Mouse (Mus musculus): ENCODE data around the gene Gimap5.
A peak's percentile ranks its signal among the peaks of the same experiment; 100 is the strongest.

Gene Gimap5

GRCm38 (mm10) chr6:48745959-48746889 is at the start of gene Gimap5:
TSS of gene Gimap5 (plus strand) at chr6:48746197.
- peak; percentile 49 to 66 for DNase-seq (ENCODE audit: low spot score in 2 of 2)

DNA sequence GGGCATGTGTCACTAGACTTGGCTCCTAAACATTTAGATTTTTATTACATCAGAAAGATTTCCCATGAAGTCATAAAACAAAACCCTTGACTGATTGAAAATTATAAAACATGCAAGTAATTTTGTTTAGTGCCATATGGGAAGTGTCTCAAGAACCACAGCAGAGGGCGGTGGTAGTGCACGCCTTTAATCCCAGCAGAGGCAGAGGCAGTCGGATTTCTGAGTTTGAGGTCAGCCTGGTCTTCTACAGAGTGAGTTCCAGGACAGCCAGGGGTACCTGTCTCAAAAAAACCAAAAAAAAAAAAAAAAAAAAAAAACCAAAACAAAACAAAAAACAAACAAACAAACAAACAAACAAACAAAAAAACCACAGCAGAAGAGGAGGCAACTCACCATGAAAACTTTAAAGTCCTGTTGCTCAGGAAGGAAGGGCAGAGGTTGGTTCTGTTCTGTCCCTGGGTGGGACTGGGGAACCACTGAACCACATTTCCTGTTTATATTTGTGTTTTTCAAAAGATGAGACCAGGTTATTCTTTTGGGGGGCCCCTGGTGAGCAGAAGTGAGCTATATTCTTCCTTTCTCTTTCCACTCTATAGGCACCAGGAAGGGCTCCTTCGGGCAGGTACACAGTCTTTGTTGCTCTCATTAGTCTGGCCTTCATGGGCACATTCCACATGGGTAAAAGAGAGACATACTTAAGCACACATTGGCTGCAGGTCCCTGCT is 49.0 kb upstream of the Gimap5 start:
- no peak for DNase-seq (ENCODE audit: low spot score in 2 of 2)

GRCm38 (mm10) chr6:48697555-48697930 is 48.5 kb upstream of the Gimap5 start:
- DNase-seq (ENCODE audit: low spot score in 2 of 2), result no peak

- DNase-seq (ENCODE audit: low spot score in 2 of 2), result peak in 1 of 2 experiments; percentile 10
These were observed 47.7 kb upstream of the Gimap5 start for GRCm38 (mm10) chr6:48698066-48698856.

DNA sequence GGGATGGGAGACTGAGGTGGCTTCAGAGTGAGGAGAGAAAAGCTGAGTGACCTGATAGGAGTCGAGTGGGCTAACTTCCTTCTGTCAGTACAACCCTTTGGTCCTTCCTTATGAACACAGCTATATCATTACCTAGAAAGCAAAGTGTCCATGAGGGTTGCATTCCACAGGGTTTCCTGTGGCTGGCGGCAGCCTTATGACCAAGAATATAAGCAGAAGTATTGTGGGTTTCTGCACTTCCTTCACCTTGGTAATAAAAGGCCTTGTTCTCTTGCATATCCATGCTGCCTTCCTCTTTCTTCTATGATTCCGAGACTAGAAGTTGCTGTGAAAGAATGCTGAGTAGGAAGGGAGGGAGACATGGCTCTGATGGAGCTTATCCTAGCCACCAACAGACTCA is 47.1 kb upstream of the Gimap5 start:
- no peak for DNase-seq (ENCODE audit: low spot score in 2 of 2)

DNA sequence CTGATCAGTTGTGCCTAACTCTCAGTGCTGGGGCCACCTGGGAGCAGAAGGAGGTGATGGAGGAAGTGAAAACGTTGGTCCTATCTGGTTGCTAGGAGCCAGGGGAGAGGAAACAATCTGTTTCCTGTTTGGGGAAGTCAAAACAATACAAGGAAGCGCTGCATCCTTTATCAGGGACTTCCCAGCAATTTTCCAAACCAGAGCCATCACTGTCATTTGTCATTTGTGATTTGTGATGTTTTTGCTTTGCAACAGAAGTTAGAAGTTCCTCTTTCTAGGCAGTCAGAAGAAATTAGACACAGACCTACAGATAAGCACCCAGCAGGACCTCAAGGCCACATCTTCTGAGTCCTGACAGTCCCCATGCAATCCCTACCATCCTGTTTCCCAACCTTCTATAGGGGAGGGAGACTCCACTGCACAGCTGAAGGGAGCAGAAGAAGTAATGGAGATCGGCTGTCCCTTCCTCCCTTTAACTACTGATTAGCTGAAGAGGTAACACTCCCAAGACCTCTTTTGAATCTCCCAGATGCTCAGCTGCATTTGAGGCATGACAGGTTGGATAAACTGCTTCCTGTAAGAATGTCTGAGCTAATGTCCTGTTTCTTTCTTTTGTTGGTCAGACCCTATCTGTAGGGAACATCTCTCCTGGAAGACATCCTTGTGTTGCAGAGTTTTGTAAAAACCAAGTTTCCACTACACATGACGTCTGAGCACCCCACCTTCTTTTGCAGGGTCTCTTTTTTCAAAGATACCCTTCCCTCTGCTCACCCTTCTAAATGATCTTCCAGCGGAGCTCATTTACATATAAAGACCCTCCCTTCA is 45.5 kb upstream of the Gimap5 start:
- peak in 1 of 2 experiments; percentile 49 for DNase-seq (ENCODE audit: low spot score in 2 of 2)

GRCm38 (mm10) chr6:48702146-48702545 is 43.9 kb upstream of the Gimap5 start:
- no peak for DNase-seq (ENCODE audit: low spot score in 2 of 2)

- no peak for DNase-seq (ENCODE audit: low spot score in 2 of 2)
These were observed 43.4 kb upstream of the Gimap5 start for GRCm38 (mm10) chr6:48702601-48703000.

DNA sequence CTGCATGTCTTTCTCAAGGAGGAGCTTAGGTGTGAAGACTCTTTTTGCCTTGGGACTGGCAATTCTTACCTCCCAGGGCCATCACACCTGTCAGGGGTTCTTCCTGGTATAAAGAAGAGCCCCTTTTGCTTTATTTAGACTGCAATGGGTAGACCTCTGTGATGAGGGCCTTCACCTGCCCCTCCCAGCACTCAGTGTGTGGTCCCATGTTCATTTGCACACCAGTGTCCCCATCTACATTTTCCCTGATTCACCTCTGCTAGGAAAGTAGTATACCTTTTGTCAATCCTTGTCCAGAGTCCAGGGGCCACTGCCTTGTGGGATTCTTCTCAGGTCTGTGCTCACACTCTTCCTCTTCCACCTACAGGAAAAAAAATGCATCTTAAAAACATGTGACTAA is 41.9 kb upstream of the Gimap5 start:
- DNase-seq (ENCODE audit: low spot score in 2 of 2), result no peak

- DNase-seq (ENCODE audit: low spot score in 2 of 2), result no peak
These were observed 39.9 kb upstream of the Gimap5 start for GRCm38 (mm10) chr6:48706130-48706529.

- DNase-seq (ENCODE audit: low spot score in 2 of 2), result peak in 1 of 2 experiments; percentile 71
These were observed 27.5 kb upstream of the Gimap5 start, which contains the start of the genes Gm28053 and Gimap7 for GRCm38 (mm10) chr6:48718455-48718854. TSS of gene Gm28053 (plus strand) at chr6:48718607. TSS of gene Gimap7 (plus strand) at chr6:48718621.

- DNase-seq (ENCODE audit: low spot score in 2 of 2), result no peak
These were observed 25.7 kb upstream of the Gimap5 start for GRCm38 (mm10) chr6:48720326-48720725.

- DNase-seq (ENCODE audit: low spot score in 2 of 2), result no peak
These were observed 22.5 kb upstream of the Gimap5 start for GRCm38 (mm10) chr6:48723468-48723867.

- DNase-seq (ENCODE audit: low spot score in 2 of 2), result peak in 1 of 2 experiments; percentile 55
These were observed 20.5 kb upstream of the Gimap5 start for GRCm38 (mm10) chr6:48725476-48725875.

- no peak for DNase-seq (ENCODE audit: low spot score in 2 of 2)
These were observed 18.2 kb upstream of the Gimap5 start for GRCm38 (mm10) chr6:48727761-48728160.

- peak; percentile 17 to 64 for DNase-seq (ENCODE audit: low spot score in 2 of 2)
These were observed 13.1 kb upstream of the Gimap5 start for GRCm38 (mm10) chr6:48732864-48733304.

DNA sequence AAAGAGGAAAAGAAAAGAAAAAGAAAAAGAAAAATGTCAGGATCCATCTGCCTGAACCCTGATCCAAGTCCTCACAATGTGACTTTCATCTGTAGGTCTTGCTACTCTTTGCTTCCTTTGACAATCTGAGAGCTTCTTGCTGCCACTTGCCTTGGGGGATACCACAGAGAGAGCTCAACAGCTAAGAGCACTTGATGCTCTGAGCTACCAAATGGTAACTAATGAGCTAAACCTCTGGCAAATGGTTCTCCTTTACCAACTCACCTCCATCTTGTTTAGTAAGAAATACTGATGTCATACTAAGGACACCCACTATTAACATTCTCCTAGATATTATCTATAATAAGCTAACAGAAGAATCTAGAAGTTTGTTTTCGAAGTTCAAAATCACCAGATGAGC is 12.3 kb upstream of the Gimap5 start:
- DNase-seq (ENCODE audit: low spot score in 2 of 2), result peak in 1 of 2 experiments; percentile 10

DNA sequence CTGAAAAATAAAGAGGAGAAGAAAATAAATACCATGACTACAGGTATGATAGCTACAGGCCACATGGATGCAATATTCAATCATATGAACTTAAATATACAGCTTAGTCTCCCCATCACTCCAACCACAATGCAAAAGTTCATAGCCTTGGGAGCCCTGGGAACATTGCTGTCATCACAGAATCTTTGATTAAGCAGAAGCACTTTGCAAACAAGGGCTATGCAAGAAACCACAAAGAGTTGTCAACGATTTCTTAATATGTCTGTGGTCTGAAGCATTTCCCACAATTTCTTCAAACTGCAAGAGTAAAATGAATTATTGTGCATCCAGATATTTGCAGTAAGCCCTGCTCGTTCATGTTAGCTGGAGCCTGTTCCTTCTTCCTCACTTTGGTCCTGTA is 8.9 kb upstream of the Gimap5 start:
- DNase-seq (ENCODE audit: low spot score in 2 of 2), result no peak

GRCm38 (mm10) chr6:48737688-48738087 is 8.3 kb upstream of the Gimap5 start:
- peak in 1 of 2 experiments; percentile 11 for DNase-seq (ENCODE audit: low spot score in 2 of 2)

GRCm38 (mm10) chr6:48738961-48739779 is 6.8 kb upstream of the Gimap5 start, which contains the start of gene Gimap1:
TSS of gene Gimap1 (plus strand) at chr6:48739054.
- DNase-seq (ENCODE audit: low spot score in 2 of 2), result peak; percentile 54 to 68

All from spleen, postnatal 10 days (tissue).